Mouse (Mus musculus) liver, embryonic 13.5 days (tissue): ENCODE measurements at regions not wholly inside any gene's neighbourhood (a gene's known extent, or its start where the extent isn't known, plus 50 kb on each side); places are given as distances from the start of the nearest gene placed in this dataset.

Experiments
- ATAC-seq: fragments of 200-750 bp; cut with Nextera tagmentation; 2 replicates; pipeline ENCODE4 v1.8.0; 2017; ENCODE audit warnings: low read depth, mild to moderate bottlenecking, moderate number of reproducible peaks, moderate library complexity
- DNase-seq: peaks from one replicate; pipeline ENCODE4 v3.0.0; 2022
- H3K27ac ChIP-seq: fragments of 300-500 bp; sonication (generic); 2 replicates; pipeline ENCODE4 v1.5.1; 2015; ENCODE audit warnings: moderate library complexity, mild to moderate bottlenecking, inconsistent platforms
- H3K27me3 ChIP-seq: fragments of 300-500 bp; sonication (generic); 2 replicates; pipeline ENCODE4 v1.6.1; 2015; ENCODE audit warnings: mild to moderate bottlenecking, inconsistent platforms
- H3K36me3 ChIP-seq: fragments of 300-500 bp; sonication (generic); 2 replicates; pipeline ENCODE4 v1.6.1; 2015; ENCODE audit warnings: mild to moderate bottlenecking, inconsistent platforms
- H3K4me1 ChIP-seq: fragments of 300-500 bp; sonication (generic); replicated peaks from 2 replicates; pipeline ENCODE4 v1.6.1; 2015; ENCODE audit warnings: inconsistent platforms
- H3K4me2 ChIP-seq: fragments of 300-500 bp; sonication (generic); 2 replicates; pipeline ENCODE4 v1.6.1; 2015; ENCODE audit warnings: inconsistent platforms, mild to moderate bottlenecking, moderate library complexity
- H3K4me3 ChIP-seq: fragments of 300-500 bp; sonication (generic); replicated peaks from 2 replicates; pipeline ENCODE4 v1.5.1; 2015; ENCODE audit warnings: mild to moderate bottlenecking, inconsistent platforms
- H3K9ac ChIP-seq: fragments of 300-500 bp; sonication (generic); 2 replicates; pipeline ENCODE4 v1.6.1; 2015; ENCODE audit warnings: mild to moderate bottlenecking, inconsistent platforms
- H3K9me3 ChIP-seq: fragments of 300-500 bp; sonication (generic); replicated peaks from 2 replicates; pipeline ENCODE4 v1.6.1; 2016; ENCODE audit warnings: inconsistent platforms
- WGBS: fragments of 180-500 bp; shearing (Covaris S2); methylation state at CpG from one replicate; pipeline ENCODE4 v1.1.7; 2015; ENCODE audit not compliant: insufficient replicate concordance; 5-methylcytosine and 5-hydroxymethylcytosine counted together

- no peak overlapping the region for H3K27ac ChIP-seq
- ATAC-seq, result no peak
- no peaks in the 10 kb centered on the region for H3K36me3 ChIP-seq
- DNase-seq, result no peak
- no peaks in the 10 kb centered on the region for H3K9me3 ChIP-seq
- H3K9ac ChIP-seq, result no peak overlapping the region
- WGBS, result 67% methylated on average over 2 of the region's 2 CpGs
- no peaks in the 10 kb centered on the region for H3K4me1 ChIP-seq
- no peaks in the 10 kb centered on the region for H3K27me3 ChIP-seq
- H3K4me2 ChIP-seq, result no peak overlapping the region
- H3K4me3 ChIP-seq, result no peak overlapping the region
Measured at GRCm38 (mm10) chr1:57511902-57512301, 105.0 kb upstream of the Tyw5 start.

DNA sequence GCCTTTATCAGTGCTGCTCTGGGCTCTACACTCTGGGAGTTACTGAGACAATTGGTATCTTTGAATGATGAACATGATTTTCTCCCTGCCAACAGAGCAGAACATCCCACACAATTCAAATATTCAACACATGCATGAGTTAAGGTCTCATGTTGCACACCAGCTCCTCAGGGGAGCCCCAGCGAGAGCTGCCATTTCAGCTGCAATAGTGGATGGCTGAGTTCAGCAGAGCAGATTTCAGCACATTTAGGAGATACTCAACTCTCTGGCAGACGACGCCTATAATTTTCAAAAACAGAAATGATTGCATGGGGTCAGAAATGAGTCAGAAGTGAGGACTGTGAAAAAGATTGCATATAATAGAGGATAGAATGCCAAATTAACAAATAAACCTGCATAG is 105.6 kb upstream of the Tyw5 start:
- no peak overlapping the region for H3K4me3 ChIP-seq
- 77% methylated on average over 3 of the region's 3 CpGs for WGBS
- H3K36me3 ChIP-seq, result no peaks in the 10 kb centered on the region
- H3K27me3 ChIP-seq, result no peaks in the 10 kb centered on the region
- H3K4me1 ChIP-seq, result no peaks in the 10 kb centered on the region
- no peaks in the 10 kb centered on the region for H3K9me3 ChIP-seq
- no peak overlapping the region for H3K9ac ChIP-seq
- ATAC-seq, result no peak
- no peak overlapping the region for H3K4me2 ChIP-seq
- no peak overlapping the region for H3K27ac ChIP-seq
- DNase-seq, result no peak

- Histone ChIP-seq H3K9me3 (no peaks in the 10 kb centered on the region), H3K27me3 (no peaks in the 10 kb centered on the region), H3K36me3 (no peaks in the 10 kb centered on the region), H3K4me1 (no peaks in the 10 kb centered on the region), H3K27ac (no peak overlapping the region), H3K4me2 (no peak overlapping the region), H3K4me3 (no peak overlapping the region), H3K9ac (no peak overlapping the region)
- ATAC-seq, result no peak
- DNase-seq, result no peak
- 59% methylated on average over 4 of the region's 4 CpGs for WGBS
Measured at GRCm38 (mm10) chr1:57525965-57526364, 119.1 kb upstream of the Tyw5 start.

DNA sequence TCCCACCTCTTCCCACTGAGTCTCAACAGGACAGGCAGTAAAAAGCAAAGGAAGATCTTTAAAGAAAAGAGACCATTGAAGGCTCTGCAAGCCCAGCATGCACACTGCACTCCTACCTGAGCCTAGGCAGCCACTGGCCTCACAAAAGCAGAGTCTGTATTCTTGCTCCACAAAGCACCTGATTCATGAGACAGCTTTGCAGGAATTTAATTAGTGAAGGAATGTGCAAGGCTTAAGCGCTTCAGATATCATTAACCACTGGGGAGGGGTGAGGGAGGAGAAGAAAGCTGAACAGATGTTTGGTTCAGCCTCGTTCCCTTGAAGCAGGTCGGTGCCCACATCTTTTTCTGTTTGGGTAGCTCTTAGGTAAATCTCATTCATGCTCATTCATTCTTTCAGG is 121.8 kb upstream of the Tyw5 start:
- ATAC-seq (no peak), DNase-seq (no peak)
- no peak overlapping the region for H3K4me2 ChIP-seq
- no peak overlapping the region for H3K27ac ChIP-seq
- 49% methylated on average over 3 of the region's 3 CpGs for WGBS
- H3K4me1 ChIP-seq, result no peaks in the 10 kb centered on the region
- no peak overlapping the region for H3K9ac ChIP-seq
- no peak overlapping the region for H3K4me3 ChIP-seq
- H3K9me3 ChIP-seq, result no peaks in the 10 kb centered on the region
- no peaks in the 10 kb centered on the region for H3K36me3 ChIP-seq
- H3K27me3 ChIP-seq, result no peaks in the 10 kb centered on the region

DNA sequence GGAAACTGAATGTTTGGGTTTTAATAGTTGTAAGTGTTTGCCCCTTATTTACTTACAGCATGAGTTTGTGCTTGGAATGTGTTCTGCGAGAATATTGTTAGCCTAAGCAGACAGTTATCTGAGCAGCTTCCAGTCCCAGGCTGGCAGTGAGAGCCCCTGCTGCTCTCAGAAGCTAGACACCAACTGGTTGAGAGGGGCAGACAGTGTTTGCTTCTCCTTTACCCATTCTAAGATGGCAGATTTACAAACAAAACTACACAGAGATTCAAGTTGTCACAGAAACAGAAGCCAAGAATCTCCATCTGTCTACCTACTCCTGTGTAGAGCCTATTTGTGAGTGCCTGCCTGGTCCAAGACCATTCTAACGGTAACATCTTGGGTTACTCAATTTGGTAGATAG is 122.4 kb upstream of the Tyw5 start:
- DNase-seq, result no peak
- Histone ChIP-seq H3K9ac (no peak overlapping the region), H3K27ac (no peak overlapping the region), H3K27me3 (no peaks in the 10 kb centered on the region), H3K4me3 (no peak overlapping the region), H3K9me3 (no peaks in the 10 kb centered on the region), H3K4me2 (no peak overlapping the region), H3K4me1 (no peaks in the 10 kb centered on the region), H3K36me3 (no peaks in the 10 kb centered on the region)
- ATAC-seq, result no peak
- 54% methylated on average over 2 of the region's 2 CpGs for WGBS

GRCm38 (mm10) chr1:57537369-57537768 is 130.5 kb upstream of the Tyw5 start:
- no peak overlapping the region for H3K4me2 ChIP-seq
- H3K27me3 ChIP-seq, result no peaks in the 10 kb centered on the region
- DNase-seq, result no peak
- WGBS, result 69% methylated on average over 5 of the region's 5 CpGs
- ATAC-seq, result no peak
- no peaks in the 10 kb centered on the region for H3K9me3 ChIP-seq
- no peaks in the 10 kb centered on the region for H3K36me3 ChIP-seq
- H3K4me1 ChIP-seq, result no peaks in the 10 kb centered on the region
- H3K9ac ChIP-seq, result no peak overlapping the region
- no peak overlapping the region for H3K4me3 ChIP-seq
- no peak overlapping the region for H3K27ac ChIP-seq

DNA sequence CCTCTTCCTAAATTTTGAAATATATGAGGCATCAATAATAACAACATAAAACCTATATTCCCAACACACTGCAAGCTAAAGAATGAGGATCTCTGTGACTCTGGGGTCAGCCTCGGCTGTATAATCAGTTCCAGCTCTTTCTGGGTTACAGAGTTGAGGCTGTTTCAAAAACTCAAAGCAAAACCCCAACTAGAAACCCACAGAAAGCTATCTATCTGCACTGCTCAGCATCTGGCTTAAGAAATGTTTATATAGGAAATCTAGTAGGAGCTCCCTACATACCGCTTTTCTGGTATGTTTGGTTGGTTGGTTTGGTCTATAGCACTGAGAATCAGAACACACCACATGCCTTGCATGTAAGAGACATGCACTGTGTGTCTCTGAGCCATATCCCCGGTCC is 137.8 kb upstream of the Tyw5 start:
- WGBS, result 60% methylated on average over 3 of the region's 3 CpGs
- Histone ChIP-seq H3K4me3 (no peak overlapping the region), H3K4me1 (no peaks in the 10 kb centered on the region), H3K36me3 (no peaks in the 10 kb centered on the region), H3K4me2 (no peak overlapping the region), H3K9ac (no peak overlapping the region), H3K27ac (no peak overlapping the region), H3K9me3 (no peaks in the 10 kb centered on the region), H3K27me3 (no peaks in the 10 kb centered on the region)
- ATAC-seq, result no peak
- no peak for DNase-seq

DNA sequence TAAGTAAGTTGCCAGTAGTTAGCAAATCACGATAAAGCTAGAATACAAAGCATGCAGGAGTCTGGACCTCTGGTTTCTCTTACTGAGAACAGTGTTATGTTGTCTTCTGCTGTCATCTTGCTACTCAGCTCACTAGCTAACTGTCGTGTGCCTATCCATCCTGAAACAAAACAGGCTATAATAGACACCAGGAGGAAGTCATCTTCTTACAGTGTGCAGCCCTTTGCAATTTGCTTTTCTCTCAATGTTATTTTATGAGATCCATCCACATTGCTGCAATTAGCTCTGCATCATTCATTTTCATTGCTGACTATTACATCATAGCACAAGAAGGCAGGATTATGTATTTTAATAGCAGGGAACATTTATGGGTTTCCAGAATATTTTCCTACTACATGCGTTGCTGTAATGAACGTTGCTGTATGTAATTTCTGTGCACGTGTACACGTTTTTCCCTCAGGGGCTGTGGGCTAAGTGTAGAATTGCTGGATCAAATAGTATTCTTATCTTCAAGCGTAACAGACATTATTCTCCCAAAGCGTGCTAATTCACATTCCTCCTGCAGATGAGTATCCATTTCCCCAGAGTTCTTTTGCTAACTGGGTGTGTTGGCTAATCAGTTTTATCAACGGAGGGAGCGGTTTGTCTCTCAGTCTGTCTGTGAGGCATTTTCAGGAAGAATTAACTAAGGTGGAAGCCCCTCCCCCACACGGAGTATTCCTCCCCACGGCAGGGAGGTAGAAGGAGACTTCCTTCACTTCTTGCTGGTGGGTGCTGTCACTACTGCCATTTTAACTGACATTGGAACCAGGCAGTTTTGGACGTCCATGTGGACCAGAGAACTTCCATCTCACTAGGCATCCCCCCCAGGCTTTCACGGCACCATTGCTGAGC is 139.1 kb upstream of the Tyw5 start:
- Histone ChIP-seq H3K36me3 (no peaks in the 10 kb centered on the region), H3K27ac (no peak overlapping the region), H3K27me3 (no peaks in the 10 kb centered on the region), H3K4me1 (no peaks in the 10 kb centered on the region), H3K4me2 (no peak overlapping the region), H3K4me3 (no peak overlapping the region), H3K9ac (no peak overlapping the region), H3K9me3 (no peaks in the 10 kb centered on the region)
- DNase-seq, result no peak
- ATAC-seq, result no peak
- WGBS, result 49% methylated on average over 14 of the region's 14 CpGs

DNA sequence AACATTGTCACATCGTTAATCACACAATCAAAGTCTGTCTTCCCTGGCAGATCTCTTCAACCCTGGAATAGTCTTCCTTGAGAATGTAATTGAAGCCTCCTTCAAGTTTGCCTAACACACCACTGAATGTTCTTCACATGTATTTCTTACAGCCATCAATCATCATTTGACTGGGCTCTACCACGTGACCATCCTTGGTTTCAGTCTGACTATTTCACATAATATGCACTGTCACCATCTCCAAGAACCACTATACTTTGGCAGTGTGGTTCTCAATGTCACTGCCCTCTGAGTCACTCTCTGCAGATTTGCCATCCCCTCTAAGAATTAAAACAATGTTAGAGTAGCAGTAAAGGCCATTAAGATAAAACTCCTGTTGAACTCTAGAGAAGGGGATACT is 154.6 kb upstream of the Tyw5 start:
- no peak for ATAC-seq
- no peak for DNase-seq
- 67% methylated on average over 2 of the region's 2 CpGs for WGBS

DNA sequence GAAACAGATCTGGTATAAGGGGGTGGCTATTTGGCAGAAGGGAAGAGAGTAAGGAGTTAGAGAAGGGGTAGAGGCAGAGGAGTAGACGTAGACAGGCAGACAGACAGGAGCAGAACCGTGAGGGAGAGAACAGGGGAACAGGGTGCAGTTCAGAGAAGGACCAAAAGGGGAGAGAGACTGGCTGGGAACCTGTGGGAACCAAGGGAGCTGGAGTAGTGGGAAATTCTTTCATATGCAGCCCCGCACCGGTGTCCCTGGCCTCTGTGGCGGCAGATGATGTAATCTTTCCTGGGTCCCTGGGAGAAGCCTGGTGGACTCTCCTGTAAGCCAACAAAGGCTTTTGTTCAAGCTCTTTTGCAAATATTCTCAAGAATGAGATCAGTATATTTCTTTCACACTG is 157.8 kb upstream of the Tyw5 start:
- H3K27ac ChIP-seq, result no peak overlapping the region
- no peak overlapping the region for H3K4me2 ChIP-seq
- H3K4me3 ChIP-seq, result no peak overlapping the region
- no peaks in the 10 kb centered on the region for H3K36me3 ChIP-seq
- no peaks in the 10 kb centered on the region for H3K9me3 ChIP-seq
- WGBS, result 48% methylated on average over 5 of the region's 5 CpGs
- H3K4me1 ChIP-seq, result no peaks in the 10 kb centered on the region
- ATAC-seq (no peak), DNase-seq (no peak)
- no peaks in the 10 kb centered on the region for H3K27me3 ChIP-seq
- no peak overlapping the region for H3K9ac ChIP-seq

More for the DNA sequence above, 154.6 kb upstream of the Tyw5 start:
- H3K27ac ChIP-seq, result no peak overlapping the region
- H3K27me3 ChIP-seq, result no peaks in the 10 kb centered on the region
- H3K4me1 ChIP-seq, result no peaks in the 10 kb centered on the region
- no peak overlapping the region for H3K4me3 ChIP-seq
- H3K9me3 ChIP-seq, result no peaks in the 10 kb centered on the region
- no peak overlapping the region for H3K9ac ChIP-seq
- no peaks in the 10 kb centered on the region for H3K36me3 ChIP-seq
- H3K4me2 ChIP-seq, result no peak overlapping the region

DNA sequence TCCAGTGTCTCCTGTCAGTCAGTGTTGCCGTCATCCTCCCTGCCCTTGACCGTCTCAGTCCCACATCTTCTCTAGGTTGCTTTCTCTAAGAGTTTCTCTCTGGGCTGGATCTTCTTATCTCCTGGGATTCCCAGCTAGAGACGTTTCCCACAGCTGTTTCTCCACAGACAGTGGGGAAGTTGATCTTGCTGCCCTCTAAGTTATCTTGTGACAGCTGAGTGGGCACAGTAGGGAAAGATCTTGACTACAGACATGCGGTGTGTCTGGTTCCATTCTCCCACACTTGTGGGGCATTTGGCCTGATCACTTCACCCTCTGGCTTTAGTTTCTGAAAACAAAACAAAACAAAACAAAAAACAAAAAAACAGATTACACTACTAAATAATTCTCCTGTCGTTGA is 165.2 kb upstream of the Tyw5 start:
- Histone ChIP-seq H3K4me2 (no peak overlapping the region), H3K27ac (no peak overlapping the region), H3K9ac (no peak overlapping the region), H3K4me1 (no peaks in the 10 kb centered on the region), H3K27me3 (no peaks in the 10 kb centered on the region), H3K9me3 (no peaks in the 10 kb centered on the region; the same call in 1 of the 2 replicates), H3K4me3 (no peak overlapping the region), H3K36me3 (no peaks in the 10 kb centered on the region)
- no peak for DNase-seq
- WGBS, result 45% methylated on average over 5 of the region's 5 CpGs
- ATAC-seq, result no peak

GRCm38 (mm10) chr1:57573829-57574228 is 166.9 kb upstream of the Tyw5 start:
- Histone ChIP-seq H3K27me3 (no peaks in the 10 kb centered on the region), H3K27ac (no peak overlapping the region), H3K4me1 (no peaks in the 10 kb centered on the region), H3K9ac (no peak overlapping the region), H3K9me3 (no peaks in the 10 kb centered on the region; the same call in 1 of the 2 replicates), H3K36me3 (no peaks in the 10 kb centered on the region), H3K4me2 (no peak overlapping the region), H3K4me3 (no peak overlapping the region)
- ATAC-seq, result no peak
- no peak for DNase-seq
- WGBS, result 55% methylated on average over 6 of the region's 6 CpGs
